Mouse (Mus musculus) CD4-positive helper T cell, adult 2 months (primary cell): ENCODE measurements around the gene Bnip3.

Experiments
- DNase-seq: peaks from one replicate; pipeline ENCODE4 v3.0.0-alpha.2; 2012; ENCODE audit warnings: low read depth, missing footprints, low spot score

The Bnip3 gene

GRCm38 (mm10) chr7:138909277-138910192, at the start of gene Bnip3:
Gene Bnip3, minus strand, starts transcription at chr7:138909519.
- peak; percentile 89 for DNase-seq

GRCm38 (mm10) chr7:138957106-138957505, 47.8 kb upstream of the Bnip3 start:
- no peak for DNase-seq

- DNase-seq, result no peak
Measured at GRCm38 (mm10) chr7:138955787-138956186, 46.5 kb upstream of the Bnip3 start.

- DNase-seq, result no peak
Measured at GRCm38 (mm10) chr7:138948309-138948708, 39.0 kb upstream of the Bnip3 start.

GRCm38 (mm10) chr7:138947741-138948140, 38.4 kb upstream of the Bnip3 start:
- no peak for DNase-seq

- no peak for DNase-seq
Measured at GRCm38 (mm10) chr7:138945668-138946067, 36.3 kb upstream of the Bnip3 start.

- DNase-seq, result no peak
Measured at GRCm38 (mm10) chr7:138942301-138942700, 33.0 kb upstream of the Bnip3 start.

- no peak for DNase-seq
Measured at GRCm38 (mm10) chr7:138941571-138941970, 32.3 kb upstream of the Bnip3 start.

GRCm38 (mm10) chr7:138940612-138941461, 31.5 kb upstream of the Bnip3 start, which contains the start of gene Jakmip3:
Gene Jakmip3, plus strand, starts transcription at chr7:138940730.
- no peak for DNase-seq

- no peak for DNase-seq
Measured at GRCm38 (mm10) chr7:138940256-138940611, 30.9 kb upstream of the Bnip3 start.

- DNase-seq, result no peak
Measured at GRCm38 (mm10) chr7:138938991-138939390, 29.7 kb upstream of the Bnip3 start.

- DNase-seq, result no peak
Measured at GRCm38 (mm10) chr7:138934523-138934922, 25.2 kb upstream of the Bnip3 start.

GRCm38 (mm10) chr7:138928456-138928855, 19.1 kb upstream of the Bnip3 start:
- DNase-seq, result no peak

- no peak for DNase-seq
Measured at GRCm38 (mm10) chr7:138923756-138924425, 14.6 kb upstream of the Bnip3 start.

- no peak for DNase-seq
Measured at GRCm38 (mm10) chr7:138921611-138922010, 12.3 kb upstream of the Bnip3 start.

- DNase-seq, result no peak
Measured at GRCm38 (mm10) chr7:138919156-138919944, 10.0 kb upstream of the Bnip3 start.

GRCm38 (mm10) chr7:138913616-138914015, 4.3 kb upstream of the Bnip3 start:
- no peak for DNase-seq

GRCm38 (mm10) chr7:138910193-138910562, 859 bp upstream of the Bnip3 start:
- DNase-seq, result no peak

GRCm38 (mm10) chr7:138908768-138909276, 497 bp downstream of the Bnip3 start:
- DNase-seq, result no peak

- no peak for DNase-seq
Measured at GRCm38 (mm10) chr7:138907976-138908375, 1.3 kb downstream of the Bnip3 start.

GRCm38 (mm10) chr7:138907043-138907442, 2.3 kb downstream of the Bnip3 start:
- DNase-seq, result no peak
